Mouse (Mus musculus): Measurements from ENCODE around the gene BC052040.

- TF ChIP-seq CTCF (IDR thresholded peaks at IDR 0.05; ENCODE audit: borderline replicate concordance, insufficient read depth, low read length) (no peak), POLR2A (IDR thresholded peaks at IDR 0.05; ENCODE audit: low read depth, low read length) (no peak)
Observed at GRCm38 (mm10) chr2:115694386-115694785, 112.9 kb downstream of the BC052040 start.

All from embryonic fibroblast, embryonic 13.5 days (primary cell).